Mouse (Mus musculus) spleen, adult 2 months (tissue): ENCODE measurements around the gene Tmem116.

Experiments
- CTCF ChIP-seq: fragments of 200-500 bp; IDR thresholded peaks from 2 replicates; pipeline ENCODE4 v1.5.1; 2011; ENCODE audit warnings: mild to moderate bottlenecking, inconsistent platforms; ENCODE audit not compliant: insufficient read depth, insufficient read length, insufficient replicate concordance; ENCODE audit errors: extremely low read depth
- POLR2A ChIP-seq: fragments of 200-500 bp; IDR thresholded peaks from 2 replicates; pipeline ENCODE4 v1.6.1; 2011; ENCODE audit warnings: low read depth, low read length, inconsistent platforms

- no peak for TF ChIP-seq POLR2A
- TF ChIP-seq CTCF = no peak
These were observed 20.7 kb downstream of the Tmem116 start for GRCm38 (mm10) chr5:121472411-121472810.
